22 mouse cellular contexts compared by ENCODE assay signal in the genomic region with DNA sequence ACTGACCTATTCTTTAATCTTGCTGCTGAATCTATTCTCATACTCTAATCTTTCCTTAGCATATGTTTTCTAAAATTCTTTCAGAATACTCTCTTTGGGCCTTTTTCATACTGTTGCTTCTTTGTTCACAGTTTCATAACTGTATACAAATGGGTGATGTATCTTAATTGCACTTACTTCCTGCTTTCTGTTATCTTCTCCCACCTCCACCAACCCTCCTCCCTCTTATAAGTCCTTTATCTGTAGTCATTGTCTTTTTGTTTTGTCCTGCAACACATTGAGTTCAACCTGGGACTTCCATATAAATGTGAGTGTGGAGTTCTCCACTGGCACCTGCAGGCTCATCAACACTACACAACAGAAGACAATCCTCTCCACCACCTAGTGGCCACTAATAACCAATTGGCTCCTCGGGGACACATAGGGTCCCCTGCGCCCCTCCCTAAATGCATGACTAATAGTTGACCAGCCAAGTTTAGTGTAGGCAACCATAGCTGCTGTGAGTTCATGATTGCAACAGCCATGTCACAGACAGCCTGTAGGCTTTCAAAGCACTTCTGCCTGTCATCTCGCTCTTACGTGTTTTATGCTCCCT.
DNase-seq lines count a peak whose midpoint lies in the region; ATAC-seq and TF ChIP-seq lines count a peak whose summit lies in the region.
"Had no signal": no experiment of that assay in that cellular context is flagged by ENCODE, and none has a peak within 500 bp of the region (broad histone marks: within the 10 kb centered on the region; RNA-seq: fewer than 3 reads in every experiment).

No protein-coding gene starts in this region.

- TF ChIP-seq POLR2A in MEL (IDR thresholded peaks at IDR 0.05; ENCODE audit: control insufficient read depth in 1 of 2, insufficient read depth in 1 of 2, low read depth in 1 of 2, low read length in 2 of 2, poor library complexity in 1 of 2) = no peak

- H3K4me1 ChIP-seq in lung, postnatal 0 days (ENCODE audit: insufficient read depth, low read depth, low read length) = no peaks in the 10 kb centered on the region
- peaks cover 0 to 10% of the 10 kb centered on the region in 2 experiments; a peak in 2 of 4 replicates for H3K4me1 ChIP-seq in MEL (ENCODE audit: control insufficient read depth in 1 of 2, insufficient read depth in 2 of 2, low read length in 2 of 2)
- H3K4me1 ChIP-seq: embryonic facial prominence, embryonic 12.5 days; embryonic facial prominence, embryonic 15.5 days; hindbrain, embryonic 12.5 days; hindbrain, embryonic 15.5 days had no signal

- H3K9ac ChIP-seq in lung, postnatal 0 days (replicated peaks; ENCODE audit: low read depth) = no peak overlapping the region
- H3K9ac ChIP-seq in MEL (ENCODE audit: control insufficient read depth, low read depth, low read length, poor library complexity, severe bottlenecking) = no peak overlapping the region
- H3K9ac ChIP-seq: embryonic facial prominence, embryonic 12.5 days; embryonic facial prominence, embryonic 15.5 days; forebrain, postnatal 0 days; hindbrain, embryonic 12.5 days; hindbrain, embryonic 15.5 days had no signal

- TF ChIP-seq EP300 in lung, postnatal 0 days (IDR thresholded peaks at IDR 0.05) = no peak
- peak; percentile 84 to 85 for TF ChIP-seq EP300 in MEL (IDR thresholded peaks at IDR 0.05; ENCODE audit: low read depth in 1 of 2, low read length in 2 of 2)

- DNase-seq in lung, postnatal 0 days (ENCODE audit: low spot score) = no peak
- no peak for DNase-seq in lung, postnatal 14 days
- peak; percentile 52 for DNase-seq in MEL (ENCODE audit: low read depth, low spot score)
- no peak for DNase-seq in ovary, postnatal 10 days (ENCODE audit: low spot score)
- DNase-seq in right cerebral cortex, postnatal 25 days = no peak
- DNase-seq: adrenal gland, postnatal 10 days; adrenal gland, postnatal 36 days; cerebellum, adult 18-20 months; cerebellum, postnatal 10 days; cerebellum, postnatal 36 days; forebrain, postnatal 0 days; gastrocnemius, adult 2 months; gastrocnemius, postnatal 14 days; heart, adult 11 months had no signal

- no peaks in the 10 kb centered on the region for H3K36me3 ChIP-seq in lung, postnatal 0 days (ENCODE audit: insufficient read depth, low read length)
- H3K36me3 ChIP-seq in C2C12 (ENCODE audit: control insufficient read depth, insufficient read depth) (no peaks in the 10 kb centered on the region), MEL (ENCODE audit: control insufficient read depth in 1 of 2, insufficient read depth in 2 of 2, low read length in 2 of 2) (peaks cover 0 to 8% of the 10 kb centered on the region in 2 experiments; a peak in 2 of 4 replicates)
- H3K36me3 ChIP-seq: embryonic facial prominence, embryonic 12.5 days; embryonic facial prominence, embryonic 15.5 days; hindbrain, embryonic 12.5 days; hindbrain, embryonic 15.5 days had no signal

- H3K4me2 ChIP-seq in lung, postnatal 0 days (replicated peaks; ENCODE audit: low read depth, low read length) = no peak overlapping the region
- H3K4me2 ChIP-seq: embryonic facial prominence, embryonic 12.5 days; embryonic facial prominence, embryonic 15.5 days; heart, embryonic 11.5 days; hindbrain, embryonic 12.5 days; hindbrain, embryonic 15.5 days had no signal

- no peaks in the 10 kb centered on the region for H3K9me3 ChIP-seq in lung, postnatal 0 days (ENCODE audit: low read length)
- H3K9me3 ChIP-seq in MEL (replicated peaks; ENCODE audit: insufficient read depth, low read length) = no peaks in the 10 kb centered on the region
- H3K9me3 ChIP-seq: embryonic facial prominence, embryonic 12.5 days; embryonic facial prominence, embryonic 15.5 days; hindbrain, embryonic 12.5 days; hindbrain, embryonic 15.5 days had no signal

- no peak overlapping the region for H3ac ChIP-seq in C2C12 (ENCODE audit: control insufficient read depth, insufficient read length, low read depth)

- no peak; the same call in 1 of the 2 replicates for TF ChIP-seq RAD21 in MEL (IDR thresholded peaks at IDR 0.05; ENCODE audit: low read depth, low read length)

- H3K4me3 ChIP-seq in lung, postnatal 0 days (ENCODE audit: low read depth, low read length) = no peak overlapping the region
- H3K4me3 ChIP-seq in C2C12 (ENCODE audit: insufficient read depth, poor library complexity, severe bottlenecking) (no peak overlapping the region), MEL (ENCODE audit: control insufficient read depth in 1 of 2, insufficient read depth in 1 of 2, low read depth in 2 of 2, low read length in 2 of 2) (no peak overlapping the region)
- H3K4me3 ChIP-seq: embryonic facial prominence, embryonic 12.5 days; embryonic facial prominence, embryonic 15.5 days; gastrocnemius, adult 2 months; hindbrain, embryonic 12.5 days; hindbrain, embryonic 15.5 days had no signal

- no peak for ATAC-seq in lung, postnatal 0 days
- ATAC-seq: forebrain, embryonic 14.5 days; forebrain, postnatal 0 days; Patski had no signal

- H3K79me3 ChIP-seq in C2C12 (ENCODE audit: low read depth) = no peaks in the 10 kb centered on the region

- H3K79me2 ChIP-seq in C2C12 (ENCODE audit: control insufficient read depth, insufficient read depth) (no peaks in the 10 kb centered on the region), MEL (ENCODE audit: control insufficient read depth, insufficient read depth, low read length, poor library complexity) (no peaks in the 10 kb centered on the region)

- peak; percentile 29; the same call in 1 of the 2 replicates for TF ChIP-seq CTCF in lung, postnatal 0 days (IDR thresholded peaks at IDR 0.05)
- TF ChIP-seq CTCF in C2C12 (IDR thresholded peaks at IDR 0.05; ENCODE audit: control insufficient read depth, insufficient read depth, insufficient read length) = no peak
- TF ChIP-seq CTCF in MEL (IDR thresholded peaks at IDR 0.05 in 2 of 3, conservative IDR thresholded peaks at IDR 0.05 in 1 of 3; ENCODE audit: control insufficient read depth in 1 of 3, insufficient read depth in 1 of 3, low read depth in 2 of 3, low read length in 3 of 3, poor library complexity in 1 of 3, severe bottlenecking in 1 of 3) = peak in 2 of 3 experiments; percentile 6 to 8; a peak in 1 of 6 replicates

- 81% methylated on average over 4 of the region's 4 CpGs for WGBS in lung, postnatal 0 days

- no peak overlapping the region for H3K27ac ChIP-seq in lung, postnatal 0 days (ENCODE audit: low read length)
- H3K27ac ChIP-seq in MEL (ENCODE audit: control insufficient read depth, low read depth, low read length) = peak overlapping the region; percentile 27
- H3K27ac ChIP-seq: embryonic facial prominence, embryonic 12.5 days; embryonic facial prominence, embryonic 15.5 days; gastrocnemius, adult 2 months; hindbrain, embryonic 12.5 days; hindbrain, embryonic 15.5 days had no signal

- H3K27me3 ChIP-seq in lung, postnatal 0 days (replicated peaks; ENCODE audit: insufficient read depth, low read length) = no peaks in the 10 kb centered on the region
- H3K27me3 ChIP-seq in C2C12 (ENCODE audit: control insufficient read depth, insufficient read depth, insufficient read length) = no peaks in the 10 kb centered on the region
- H3K27me3 ChIP-seq in MEL (ENCODE audit: control insufficient read depth in 1 of 2, insufficient read depth in 2 of 2, low read length in 2 of 2) = no peaks in the 10 kb centered on the region
- H3K27me3 ChIP-seq: embryonic facial prominence, embryonic 12.5 days; embryonic facial prominence, embryonic 15.5 days; hindbrain, embryonic 12.5 days; hindbrain, embryonic 15.5 days; Patski had no signal

TF ChIP-seq in C2C12, 6 proteins besides CTCF, POLR2A, EP300 and RAD21:
- peak; percentile 4 for TF ChIP-seq CEBPB (IDR thresholded peaks at IDR 0.05; ENCODE audit: low read depth)
- TF ChIP-seq MYOG (IDR thresholded peaks at IDR 0.05; ENCODE audit: control insufficient read depth, extremely low read depth, insufficient read length) = no peak

TF ChIP-seq in MEL, 35 proteins besides CTCF, POLR2A, EP300 and RAD21 (continues in another document):
- TF ChIP-seq HCFC1 (IDR thresholded peaks at IDR 0.05; ENCODE audit: low read depth, low read length) (no peak), NRF1 (IDR thresholded peaks at IDR 0.05; ENCODE audit: insufficient read depth, low read depth, low read length, poor library complexity, severe bottlenecking) (no peak), TAL1 (IDR thresholded peaks at IDR 0.05; ENCODE audit: low read length) (no peak), TBP (IDR thresholded peaks at IDR 0.05; ENCODE audit: low read depth, low read length) (no peak), GABPA (IDR thresholded peaks at IDR 0.05; ENCODE audit: low read depth, low read length) (no peak), ZMIZ1 (IDR thresholded peaks at IDR 0.05; ENCODE audit: low read depth, low read length) (no peak), CHD2 (IDR thresholded peaks at IDR 0.05; ENCODE audit: low read length) (no peak), UBTF (IDR thresholded peaks at IDR 0.05; ENCODE audit: borderline replicate concordance, insufficient read depth, low read depth, low read length) (no peak), MAX (IDR thresholded peaks at IDR 0.05; ENCODE audit: low read length) (no peak), POLR2AphosphoS5 (IDR thresholded peaks at IDR 0.05; ENCODE audit: borderline replicate concordance, low read depth, low read length) (no peak), MXI1 (IDR thresholded peaks at IDR 0.05; ENCODE audit: low read depth, low read length) (no peak), MYC (IDR thresholded peaks at IDR 0.05; ENCODE audit: low read depth, low read length) (no peak), BHLHE40 (IDR thresholded peaks at IDR 0.05; ENCODE audit: borderline replicate concordance, low read depth, low read length) (0 out of 2 replicates have a peak, but pooled peaks have one; percentile 47), TCF12 (IDR thresholded peaks at IDR 0.05; ENCODE audit: low read depth, low read length) (peak; percentile 67), NELFE (IDR thresholded peaks at IDR 0.05; ENCODE audit: low read depth, low read length) (no peak), MYB (IDR thresholded peaks at IDR 0.05; ENCODE audit: low read depth, low read length) (no peak), GATA1 (IDR thresholded peaks at IDR 0.05; ENCODE audit: low read depth, low read length) (peak; percentile 87), ZC3H11A (IDR thresholded peaks at IDR 0.05; ENCODE audit: low read depth, low read length) (no peak), SIN3A (IDR thresholded peaks at IDR 0.05; ENCODE audit: low read length) (no peak), MEF2A (IDR thresholded peaks at IDR 0.05; ENCODE audit: extremely low read depth, insufficient replicate concordance, low read depth, low read length, poor library complexity, severe bottlenecking) (no peak), KAT2A (conservative IDR thresholded peaks at IDR 0.05; ENCODE audit: low read depth, low read length) (no peak), E2F4 (IDR thresholded peaks at IDR 0.05; ENCODE audit: borderline replicate concordance, low read depth, low read length) (no peak), MAFK (IDR thresholded peaks at IDR 0.05; ENCODE audit: borderline replicate concordance, low read depth, low read length) (no peak), ELF1 (IDR thresholded peaks at IDR 0.05; ENCODE audit: low read depth, low read length) (peak; percentile 64), CHD1 (IDR thresholded peaks at IDR 0.05; ENCODE audit: low read depth, low read length) (no peak)
